Mouse (Mus musculus) MEL (cell line): ENCODE results near the gene Gm3238. TPM values are rescaled to one million over a fixed set of nuclear protein-coding genes. Genes with fewer than 3 reads are reported as not detected.
"Not testable (repeated sequence)": the region's sequence is repeated elsewhere in the genome, so short reads cannot be mapped to it uniquely, and the experiment has no call there.

ENCODE experiments used
- DNase-seq: peaks from one replicate; pipeline ENCODE4 v3.0.0; 2011; ENCODE audit warnings: low read depth, low spot score
- H3K27ac ChIP-seq: 2 replicates; pipeline ENCODE4 v1.5.1; 2012; ENCODE audit warnings: low read depth, mild to moderate bottlenecking, control low read depth, low read length, moderate library complexity; ENCODE audit not compliant: control insufficient read depth
- H3K27me3 ChIP-seq, 2 experiments: fragments of 150-350 bp in 1 of 2; sonication (generic) in 1 of 2; 2 replicates each; pipeline ENCODE4 v1.6.1; 2012; ENCODE audit warnings: low read length in 2 of 2, mild to moderate bottlenecking in 2 of 2, improper control_type of control experiment in 1 of 2, moderate library complexity in 1 of 2; ENCODE audit not compliant: insufficient read depth in 2 of 2, control insufficient read depth in 1 of 2
- H3K36me3 ChIP-seq, 2 experiments: 2 replicates each; pipeline ENCODE4 v1.6.1; 2012 to 2014; ENCODE audit warnings: low read length in 2 of 2, improper control_type of control experiment in 1 of 2, inconsistent platforms in 1 of 2, mild to moderate bottlenecking in 1 of 2; ENCODE audit not compliant: insufficient read depth in 2 of 2, control insufficient read depth in 1 of 2
- H3K4me1 ChIP-seq, 2 experiments: fragments of 150-350 bp in 1 of 2; sonication (generic) in 1 of 2; 2 replicates each; pipeline ENCODE4 v1.6.1; 2012; ENCODE audit warnings: low read length in 2 of 2, improper control_type of control experiment in 1 of 2, mild to moderate bottlenecking in 1 of 2; ENCODE audit not compliant: insufficient read depth in 2 of 2, control insufficient read depth in 1 of 2
- H3K4me3 ChIP-seq, 2 experiments: fragments of 150-350 bp in 1 of 2; sonication (generic) in 1 of 2; 2 replicates each; pipeline ENCODE4 v1.5.1; 2012; ENCODE audit warnings: low read depth in 2 of 2, low read length in 2 of 2, mild to moderate bottlenecking in 2 of 2, moderate library complexity in 2 of 2, control low read depth in 1 of 2, improper control_type of control experiment in 1 of 2; ENCODE audit not compliant: control insufficient read depth in 1 of 2, insufficient read depth in 1 of 2
- H3K79me2 ChIP-seq: 2 replicates; pipeline ENCODE4 v1.6.1; 2012; ENCODE audit warnings: mild to moderate bottlenecking, low read length, moderate library complexity; ENCODE audit not compliant: control insufficient read depth, poor library complexity, insufficient read depth
- H3K9ac ChIP-seq: 2 replicates; pipeline ENCODE4 v1.6.1; 2012; ENCODE audit warnings: low read depth, mild to moderate bottlenecking, control low read depth, low read length, moderate library complexity; ENCODE audit not compliant: control insufficient read depth, poor library complexity, severe bottlenecking
- H3K9me3 ChIP-seq: fragments of 150-350 bp; sonication (generic); replicated peaks from 2 replicates; pipeline ENCODE4 v1.6.1; 2012; ENCODE audit warnings: mild to moderate bottlenecking, low read length, improper control_type of control experiment, moderate library complexity; ENCODE audit not compliant: insufficient read depth
- BHLHE40 ChIP-seq: IDR thresholded peaks from 2 replicates; pipeline ENCODE4 v1.6.1; 2012; ENCODE audit warnings: low read depth, mild to moderate bottlenecking, inconsistent platforms, low read length, improper control_type of control experiment, borderline replicate concordance
- CHD1 ChIP-seq: IDR thresholded peaks from 2 replicates; pipeline ENCODE4 v1.6.1; 2012; ENCODE audit warnings: low read depth, mild to moderate bottlenecking, inconsistent platforms, low read length, improper control_type of control experiment
- E2F4 ChIP-seq: IDR thresholded peaks from 2 replicates; pipeline ENCODE4 v1.6.1; 2011; ENCODE audit warnings: low read depth, low read length, improper control_type of control experiment, borderline replicate concordance
- ELF1 ChIP-seq: IDR thresholded peaks from 2 replicates; pipeline ENCODE4 v1.6.1; 2014; ENCODE audit warnings: low read depth, mild to moderate bottlenecking, inconsistent platforms, low read length, improper control_type of control experiment, moderate library complexity
- EP300 ChIP-seq, 2 experiments: IDR thresholded peaks; 2 replicates each; pipeline ENCODE4 v1.6.1; 2011; ENCODE audit warnings: improper control_type of control experiment in 2 of 2, low read length in 2 of 2, low read depth in 1 of 2, mild to moderate bottlenecking in 1 of 2
- ETS1 ChIP-seq: IDR thresholded peaks from 2 replicates; pipeline ENCODE4 v1.6.1; 2012; ENCODE audit warnings: low read depth, mild to moderate bottlenecking, inconsistent platforms, low read length, improper control_type of control experiment, moderate library complexity
- MAFK ChIP-seq: IDR thresholded peaks from 2 replicates; pipeline ENCODE4 v1.6.1; 2011; ENCODE audit warnings: low read depth, mild to moderate bottlenecking, low read length, improper control_type of control experiment, borderline replicate concordance
- MYB ChIP-seq: IDR thresholded peaks from 2 replicates; pipeline ENCODE4 v1.6.1; 2011; ENCODE audit warnings: mild to moderate bottlenecking, low read depth, low read length, improper control_type of control experiment
- MYC ChIP-seq: IDR thresholded peaks from 2 replicates; pipeline ENCODE4 v1.6.1; 2011; ENCODE audit warnings: low read depth, mild to moderate bottlenecking, low read length, improper control_type of control experiment, moderate library complexity
- NELFE ChIP-seq: IDR thresholded peaks from 2 replicates; pipeline ENCODE4 v1.6.1; 2011; ENCODE audit warnings: low read depth, low read length, improper control_type of control experiment
- POLR2AphosphoS5 ChIP-seq: IDR thresholded peaks from 2 replicates; pipeline ENCODE4 v1.6.1; 2012; ENCODE audit warnings: low read depth, borderline replicate concordance, mild to moderate bottlenecking, inconsistent platforms, low read length, moderate library complexity, mixed read lengths
- RAD21 ChIP-seq: IDR thresholded peaks from 2 replicates; pipeline ENCODE4 v1.6.1; 2011; ENCODE audit warnings: mild to moderate bottlenecking, low read depth, low read length, improper control_type of control experiment
- TAL1 ChIP-seq: IDR thresholded peaks from 2 replicates; pipeline ENCODE4 v1.6.1; 2012; ENCODE audit warnings: mild to moderate bottlenecking, inconsistent platforms, low read length, moderate library complexity, mixed read lengths
- USF1 ChIP-seq: IDR thresholded peaks from 2 replicates; pipeline ENCODE4 v1.6.1; 2014; ENCODE audit warnings: low read depth, mild to moderate bottlenecking, inconsistent platforms, low read length, improper control_type of control experiment, moderate library complexity
- ZC3H11A ChIP-seq: IDR thresholded peaks from 2 replicates; pipeline ENCODE4 v1.6.1; 2012; ENCODE audit warnings: low read depth, mild to moderate bottlenecking, inconsistent platforms, low read length, improper control_type of control experiment
- ZMIZ1 ChIP-seq: IDR thresholded peaks from 2 replicates; pipeline ENCODE4 v1.6.1; 2012; ENCODE audit warnings: low read depth, mild to moderate bottlenecking, inconsistent platforms, low read length, improper control_type of control experiment, moderate library complexity
- ZNF384 ChIP-seq: IDR thresholded peaks from 2 replicates; pipeline ENCODE4 v1.6.1; 2012; ENCODE audit warnings: low read depth, mild to moderate bottlenecking, inconsistent platforms, low read length, improper control_type of control experiment
- polyA plus RNA-seq, 2 experiments: library from polyadenylated mRNA; stranded (reverse) in 1 of 2; unstranded in 1 of 2; fragments of >175 nt in 1 of 2; fragments of >200 nt in 1 of 2; gene quantifications; 2 replicates each; pipeline versions ENCODE4 v1.2.1 to v1.2.4; 2012; ENCODE audit warnings: low replicate concordance in 2 of 2, low read depth in 1 of 2; ENCODE audit not compliant: insufficient read length in 2 of 2, insufficient read depth in 1 of 2, missing spikeins in 1 of 2
- total RNA-seq: library from RNA; depleted of rRNA; stranded (reverse); fragments of 300-350 nt; gene quantifications from 2 replicates; pipeline ENCODE4 v1.2.3, GENCODE M21; 2012

The Gm3238 gene
- total and polyA plus RNA-seq, 3 experiments, result not detected

- no peak overlapping the region for H3K27ac ChIP-seq
- no peaks in the 10 kb centered on the region for H3K36me3 ChIP-seq
- H3K9me3 ChIP-seq, result no peaks in the 10 kb centered on the region
- no peaks in the 10 kb centered on the region for H3K4me1 ChIP-seq
- no peak for DNase-seq
- TF ChIP-seq EP300 (IDR thresholded peaks at IDR 0.05; ENCODE audit: low read depth in 1 of 2, low read length in 2 of 2) (no peak), ZMIZ1 (no peak), ZNF384 (no peak), CHD1 (no peak), POLR2AphosphoS5 (no peak), TAL1 (no peak), MYC (no peak), ETS1 (no peak), BHLHE40 (no peak), USF1 (no peak), NELFE (no peak), MYB (no peak), E2F4 (no peak), ELF1 (no peak), ZC3H11A (no peak), RAD21 (no peak), MAFK (no peak)
- TF ChIP-seq, all 39 proteins: peak for 0
- no peak overlapping the region for H3K4me3 ChIP-seq
- H3K9ac ChIP-seq, result no peak overlapping the region
- no peaks in the 10 kb centered on the region; a peak in 1 of 4 replicates for H3K27me3 ChIP-seq
- no peaks in the 10 kb centered on the region for H3K79me2 ChIP-seq
These were observed 17.5 kb upstream of the Gm3238 start for GRCm38 (mm10) chr10:77788621-77789020.

- not testable (repeated sequence) for H3K27ac ChIP-seq, H3K9ac ChIP-seq, H3K9me3 ChIP-seq
These were observed 16.8 kb upstream of the Gm3238 start, which contains the start of gene Gm7137 for GRCm38 (mm10) chr10:77787876-77788275. Gene Gm7137 (minus strand): TSS chr10:77788200.

GRCm38 (mm10) chr10:77783396-77783795, 12.3 kb upstream of the Gm3238 start:
- not testable (repeated sequence) for H3K79me2 ChIP-seq, H3K4me1 ChIP-seq, H3K9ac ChIP-seq, H3K36me3 ChIP-seq, H3K27ac ChIP-seq, H3K9me3 ChIP-seq, H3K27me3 ChIP-seq, H3K4me3 ChIP-seq, DNase-seq

More at GRCm38 (mm10) chr10:77787876-77788275, 16.8 kb upstream of the Gm3238 start, which contains the start of gene Gm7137:
- H3K27me3 ChIP-seq, DNase-seq, H3K4me3 ChIP-seq, H3K36me3 ChIP-seq, H3K79me2 ChIP-seq, H3K4me1 ChIP-seq: not testable (repeated sequence)

GRCm38 (mm10) chr10:77782442-77782841, 11.3 kb upstream of the Gm3238 start, which contains the start of gene Gm3250:
Gene Gm3250 (minus strand): TSS chr10:77782542.
- H3K4me3 ChIP-seq, H3K27me3 ChIP-seq, H3K36me3 ChIP-seq, H3K9ac ChIP-seq, H3K9me3 ChIP-seq, H3K27ac ChIP-seq, DNase-seq, H3K4me1 ChIP-seq, H3K79me2 ChIP-seq: not testable (repeated sequence)

- not testable (repeated sequence) for H3K27me3 ChIP-seq, H3K36me3 ChIP-seq, H3K79me2 ChIP-seq, H3K4me3 ChIP-seq, DNase-seq, H3K9me3 ChIP-seq, H3K9ac ChIP-seq, H3K4me1 ChIP-seq, H3K27ac ChIP-seq
These were observed 5.7 kb upstream of the Gm3238 start, which contains the start of gene Gm7138 for GRCm38 (mm10) chr10:77776844-77777243. Gene Gm7138 (minus strand): TSS chr10:77776944.
